Mouse (Mus musculus) MEL (cell line): ENCODE results near the gene Abhd11. TPM values are rescaled to one million over a fixed set of nuclear protein-coding genes. Genes with fewer than 3 reads are reported as not detected.
A peak's percentile ranks its signal among the peaks of the same experiment; 100 is the strongest.

ENCODE experiments used
- DNase-seq: peaks from one replicate; pipeline ENCODE4 v3.0.0; 2011; ENCODE audit warnings: low read depth, low spot score
- H3K27ac ChIP-seq: 2 replicates; pipeline ENCODE4 v1.5.1; 2012; ENCODE audit warnings: low read depth, mild to moderate bottlenecking, control low read depth, low read length, moderate library complexity; ENCODE audit not compliant: control insufficient read depth
- H3K27me3 ChIP-seq, 2 experiments: fragments of 150-350 bp in 1 of 2; sonication (generic) in 1 of 2; 2 replicates each; pipeline ENCODE4 v1.6.1; 2012; ENCODE audit warnings: low read length in 2 of 2, mild to moderate bottlenecking in 2 of 2, improper control_type of control experiment in 1 of 2, moderate library complexity in 1 of 2; ENCODE audit not compliant: insufficient read depth in 2 of 2, control insufficient read depth in 1 of 2
- H3K36me3 ChIP-seq, 2 experiments: 2 replicates each; pipeline ENCODE4 v1.6.1; 2012 to 2014; ENCODE audit warnings: low read length in 2 of 2, improper control_type of control experiment in 1 of 2, inconsistent platforms in 1 of 2, mild to moderate bottlenecking in 1 of 2; ENCODE audit not compliant: insufficient read depth in 2 of 2, control insufficient read depth in 1 of 2
- H3K4me1 ChIP-seq, 2 experiments: fragments of 150-350 bp in 1 of 2; sonication (generic) in 1 of 2; 2 replicates each; pipeline ENCODE4 v1.6.1; 2012; ENCODE audit warnings: low read length in 2 of 2, improper control_type of control experiment in 1 of 2, mild to moderate bottlenecking in 1 of 2; ENCODE audit not compliant: insufficient read depth in 2 of 2, control insufficient read depth in 1 of 2
- H3K4me3 ChIP-seq, 2 experiments: fragments of 150-350 bp in 1 of 2; sonication (generic) in 1 of 2; 2 replicates each; pipeline ENCODE4 v1.5.1; 2012; ENCODE audit warnings: low read depth in 2 of 2, low read length in 2 of 2, mild to moderate bottlenecking in 2 of 2, moderate library complexity in 2 of 2, control low read depth in 1 of 2, improper control_type of control experiment in 1 of 2; ENCODE audit not compliant: control insufficient read depth in 1 of 2, insufficient read depth in 1 of 2
- H3K79me2 ChIP-seq: 2 replicates; pipeline ENCODE4 v1.6.1; 2012; ENCODE audit warnings: mild to moderate bottlenecking, low read length, moderate library complexity; ENCODE audit not compliant: control insufficient read depth, poor library complexity, insufficient read depth
- H3K9ac ChIP-seq: 2 replicates; pipeline ENCODE4 v1.6.1; 2012; ENCODE audit warnings: low read depth, mild to moderate bottlenecking, control low read depth, low read length, moderate library complexity; ENCODE audit not compliant: control insufficient read depth, poor library complexity, severe bottlenecking
- H3K9me3 ChIP-seq: fragments of 150-350 bp; sonication (generic); replicated peaks from 2 replicates; pipeline ENCODE4 v1.6.1; 2012; ENCODE audit warnings: mild to moderate bottlenecking, low read length, improper control_type of control experiment, moderate library complexity; ENCODE audit not compliant: insufficient read depth
- BHLHE40 ChIP-seq: IDR thresholded peaks from 2 replicates; pipeline ENCODE4 v1.6.1; 2012; ENCODE audit warnings: low read depth, mild to moderate bottlenecking, inconsistent platforms, low read length, improper control_type of control experiment, borderline replicate concordance
- CHD1 ChIP-seq: IDR thresholded peaks from 2 replicates; pipeline ENCODE4 v1.6.1; 2012; ENCODE audit warnings: low read depth, mild to moderate bottlenecking, inconsistent platforms, low read length, improper control_type of control experiment
- CHD2 ChIP-seq: IDR thresholded peaks from 2 replicates; pipeline ENCODE4 v1.6.1; 2011; ENCODE audit warnings: low read length, improper control_type of control experiment
- CTCF ChIP-seq, 3 experiments: IDR thresholded peaks in 2 of 3; conservative IDR thresholded peaks in 1 of 3; 2 replicates each; pipeline ENCODE4 v1.5.1; 2011 to 2012; ENCODE audit warnings: low read length in 3 of 3, low read depth in 2 of 3, mild to moderate bottlenecking in 2 of 3, improper control_type of control experiment in 1 of 3, inconsistent platforms in 1 of 3, mixed read lengths in 1 of 3, moderate library complexity in 1 of 3; ENCODE audit not compliant: control insufficient read depth in 1 of 3, insufficient read depth in 1 of 3, poor library complexity in 1 of 3, severe bottlenecking in 1 of 3
- E2F4 ChIP-seq: IDR thresholded peaks from 2 replicates; pipeline ENCODE4 v1.6.1; 2011; ENCODE audit warnings: low read depth, low read length, improper control_type of control experiment, borderline replicate concordance
- ELF1 ChIP-seq: IDR thresholded peaks from 2 replicates; pipeline ENCODE4 v1.6.1; 2014; ENCODE audit warnings: low read depth, mild to moderate bottlenecking, inconsistent platforms, low read length, improper control_type of control experiment, moderate library complexity
- MAFK ChIP-seq: IDR thresholded peaks from 2 replicates; pipeline ENCODE4 v1.6.1; 2011; ENCODE audit warnings: low read depth, mild to moderate bottlenecking, low read length, improper control_type of control experiment, borderline replicate concordance
- MAX ChIP-seq: IDR thresholded peaks from 2 replicates; pipeline ENCODE4 v1.6.1; 2011; ENCODE audit warnings: low read length, improper control_type of control experiment
- MYB ChIP-seq: IDR thresholded peaks from 2 replicates; pipeline ENCODE4 v1.6.1; 2011; ENCODE audit warnings: mild to moderate bottlenecking, low read depth, low read length, improper control_type of control experiment
- MYC ChIP-seq: IDR thresholded peaks from 2 replicates; pipeline ENCODE4 v1.6.1; 2011; ENCODE audit warnings: low read depth, mild to moderate bottlenecking, low read length, improper control_type of control experiment, moderate library complexity
- POLR2A ChIP-seq, 2 experiments: IDR thresholded peaks; 2 replicates each; pipeline ENCODE4 v1.6.1; 2011 to 2012; ENCODE audit warnings: low read length in 2 of 2, mild to moderate bottlenecking in 2 of 2, control low read depth in 1 of 2, improper control_type of control experiment in 1 of 2, low read depth in 1 of 2, moderate library complexity in 1 of 2; ENCODE audit not compliant: control insufficient read depth in 1 of 2, insufficient read depth in 1 of 2, poor library complexity in 1 of 2
- POLR2AphosphoS2 ChIP-seq: IDR thresholded peaks from 2 replicates; pipeline ENCODE4 v1.6.1; 2011; ENCODE audit warnings: low read length, improper control_type of control experiment
- SMC3 ChIP-seq: IDR thresholded peaks from 2 replicates; pipeline ENCODE4 v1.6.1; 2011; ENCODE audit warnings: low read depth, low read length, improper control_type of control experiment
- ZC3H11A ChIP-seq: IDR thresholded peaks from 2 replicates; pipeline ENCODE4 v1.6.1; 2012; ENCODE audit warnings: low read depth, mild to moderate bottlenecking, inconsistent platforms, low read length, improper control_type of control experiment
- ZKSCAN1 ChIP-seq: IDR thresholded peaks from 2 replicates; pipeline ENCODE4 v1.6.1; 2012; ENCODE audit warnings: low read depth, mild to moderate bottlenecking, inconsistent platforms, low read length, improper control_type of control experiment, moderate library complexity
- ZNF384 ChIP-seq: IDR thresholded peaks from 2 replicates; pipeline ENCODE4 v1.6.1; 2012; ENCODE audit warnings: low read depth, mild to moderate bottlenecking, inconsistent platforms, low read length, improper control_type of control experiment
- polyA plus RNA-seq, 2 experiments: library from polyadenylated mRNA; stranded (reverse) in 1 of 2; unstranded in 1 of 2; fragments of >175 nt in 1 of 2; fragments of >200 nt in 1 of 2; gene quantifications; 2 replicates each; pipeline versions ENCODE4 v1.2.1 to v1.2.4; 2012; ENCODE audit warnings: low replicate concordance in 2 of 2, low read depth in 1 of 2; ENCODE audit not compliant: insufficient read length in 2 of 2, insufficient read depth in 1 of 2, missing spikeins in 1 of 2
- total RNA-seq: library from RNA; depleted of rRNA; stranded (reverse); fragments of 300-350 nt; gene quantifications from 2 replicates; pipeline ENCODE4 v1.2.3, GENCODE M21; 2012

Abhd11 gene
- total and polyA plus RNA-seq, 3 experiments = 51.7 to 55.9 TPM; not detected in 1

GRCm38 (mm10) chr5:135016224-135016759 is 7.3 kb downstream of the Abhd11 start:
- H3K9ac ChIP-seq = no peak overlapping the region
- H3K9me3 ChIP-seq = no peaks in the 10 kb centered on the region
- no peaks in the 10 kb centered on the region for H3K79me2 ChIP-seq
- no peak overlapping the region for H3K27ac ChIP-seq
- H3K27me3 ChIP-seq = no peaks in the 10 kb centered on the region
- TF ChIP-seq MYC (no peak), CTCF (IDR thresholded peaks at IDR 0.05 in 2 of 3, conservative IDR thresholded peaks at IDR 0.05 in 1 of 3; ENCODE audit: control insufficient read depth in 1 of 3, insufficient read depth in 1 of 3, low read depth in 2 of 3, low read length in 3 of 3, poor library complexity in 1 of 3, severe bottlenecking in 1 of 3) (peak; percentile 26 to 55 (median 40); a peak in 5 of 6 replicates), ZNF384 (no peak), CHD2 (no peak), BHLHE40 (no peak), E2F4 (no peak), MAX (no peak), ZC3H11A (no peak), SMC3 (peak; percentile 19; the same call in 1 of the 2 replicates), ZKSCAN1 (no peak), POLR2AphosphoS2 (no peak)
- DNase-seq = no peak
- H3K4me3 ChIP-seq = no peak overlapping the region
- H3K36me3 ChIP-seq = no peaks in the 10 kb centered on the region
- peaks cover 0 to 3% of the 10 kb centered on the region in 2 experiments; a peak in 1 of 4 replicates for H3K4me1 ChIP-seq

- no peak overlapping the region for H3K4me3 ChIP-seq
- H3K27ac ChIP-seq = no peak overlapping the region
- peaks cover 2% of the 10 kb centered on the region; the same call in 1 of the 2 replicates for H3K79me2 ChIP-seq
- no peak for DNase-seq
- H3K9ac ChIP-seq = no peak overlapping the region
- TF ChIP-seq ZNF384 = no peak
- TF ChIP-seq MAFK = no peak
- TF ChIP-seq MYB = no peak
- TF ChIP-seq ELF1 = no peak
- no peak for TF ChIP-seq BHLHE40
- TF ChIP-seq SMC3 = no peak
- no peak for TF ChIP-seq CHD1
- TF ChIP-seq ZKSCAN1 = no peak
- no peak for TF ChIP-seq MYC
- no peak for TF ChIP-seq POLR2A (IDR thresholded peaks at IDR 0.05; ENCODE audit: control insufficient read depth in 1 of 2, insufficient read depth in 1 of 2, low read depth in 1 of 2, low read length in 2 of 2, poor library complexity in 1 of 2)
- peaks cover 0 to 14% of the 10 kb centered on the region in 2 experiments; a peak in 2 of 4 replicates for H3K36me3 ChIP-seq
- no peaks in the 10 kb centered on the region for H3K9me3 ChIP-seq
- H3K4me1 ChIP-seq = peaks cover 10 to 25% of the 10 kb centered on the region in 2 experiments
- no peaks in the 10 kb centered on the region for H3K27me3 ChIP-seq
These were observed 12.9 kb downstream of the Abhd11 start for GRCm38 (mm10) chr5:135021814-135022213.
